Mouse (Mus musculus) midbrain, postnatal 0 days (tissue): ENCODE results near the gene Sectm1b. TPM values are rescaled to one million over a fixed set of nuclear protein-coding genes. Genes with fewer than 3 reads are reported as not detected.

Source experiments
- ATAC-seq: fragments of 200-750 bp; cut with Nextera tagmentation; 2 replicates; pipeline ENCODE4 v1.8.0; 2017; ENCODE audit warnings: moderate number of reproducible peaks, mild to moderate bottlenecking, moderate TSS enrichment, moderate library complexity; ENCODE audit not compliant: low FRiP score
- DNase-seq: peaks from one replicate; pipeline ENCODE4 v3.0.0-alpha.2; 2015; ENCODE audit warnings: low spot score
- H3K27ac ChIP-seq: fragments of 300-500 bp; sonication (generic); 2 replicates; pipeline ENCODE4 v1.5.1; 2014; ENCODE audit warnings: low read depth, mild to moderate bottlenecking, low read length, mixed read lengths
- H3K27me3 ChIP-seq: fragments of 300-500 bp; sonication (generic); 2 replicates; pipeline ENCODE4 v1.6.1; 2014; ENCODE audit warnings: low read length, control low read depth, mixed read lengths; ENCODE audit not compliant: insufficient read depth
- H3K36me3 ChIP-seq: fragments of 300-500 bp; sonication (generic); 2 replicates; pipeline ENCODE4 v1.6.1; 2014; ENCODE audit warnings: low read length, control low read depth, mixed read lengths; ENCODE audit not compliant: insufficient read depth
- H3K4me1 ChIP-seq: fragments of 300-500 bp; sonication (generic); 2 replicates; pipeline ENCODE4 v1.6.1; 2014; ENCODE audit warnings: mild to moderate bottlenecking, control low read depth, antibody characterized with exemption, low read length, mixed read lengths; ENCODE audit not compliant: insufficient read depth
- H3K4me2 ChIP-seq: fragments of 300-500 bp; sonication (generic); 2 replicates; pipeline ENCODE4 v1.6.1; 2014; ENCODE audit warnings: low read depth, mild to moderate bottlenecking, low read length, mixed read lengths; ENCODE audit not compliant: poor library complexity, severe bottlenecking
- H3K4me3 ChIP-seq: fragments of 300-500 bp; sonication (generic); 2 replicates; pipeline ENCODE4 v1.5.1; 2014; ENCODE audit warnings: low read depth, mild to moderate bottlenecking, low read length, moderate library complexity
- H3K9ac ChIP-seq: fragments of 300-500 bp; sonication (generic); replicated peaks from 2 replicates; pipeline ENCODE4 v1.6.1; 2014; ENCODE audit warnings: mild to moderate bottlenecking, low read length, moderate library complexity, mixed read lengths; ENCODE audit not compliant: poor library complexity, severe bottlenecking
- H3K9me3 ChIP-seq: fragments of 300-500 bp; sonication (generic); 2 replicates; pipeline ENCODE4 v1.6.1; 2016; ENCODE audit warnings: low read length, control low read depth
- CTCF ChIP-seq: IDR thresholded peaks from 2 replicates; pipeline ENCODE4 v1.5.1; 2016; ENCODE audit warnings: antibody characterized with exemption, mild to moderate bottlenecking
- WGBS: fragments of 180-500 bp; shearing (Covaris S2); extraction: QIAGEN DNeasy Blood & Tissue Kit; methylation state at CpG from one replicate; pipeline ENCODE4 v1.1.7; 2014; 5-methylcytosine and 5-hydroxymethylcytosine counted together
- polyA plus RNA-seq: library from polyadenylated mRNA; unstranded; fragments of >200 nt; fragmentation: Nextera tagmentation; extraction: Ambion mirVana; gene quantifications from 2 replicates; pipeline ENCODE4 v1.2.1, GENCODE M21; 2015
- total RNA-seq: library from RNA; depleted of rRNA; stranded (reverse); fragments of >200 nt; gene quantifications from 2 replicates; pipeline ENCODE4 v1.2.3, GENCODE M21; 2014

Gene Sectm1b
- total and polyA plus RNA-seq, 2 experiments from 2014 or later = not detected

- ATAC-seq (no peak), DNase-seq (no peak)
- Histone ChIP-seq H3K36me3 (no peaks in the 10 kb centered on the region), H3K4me1 (no peaks in the 10 kb centered on the region), H3K27me3 (no peaks in the 10 kb centered on the region), H3K4me3 (no peak overlapping the region), H3K9me3 (no peaks in the 10 kb centered on the region), H3K4me2 (no peak overlapping the region), H3K27ac (no peak overlapping the region), H3K9ac (no peak overlapping the region)
- 89% methylated on average over 4 of the region's 4 CpGs for WGBS
- no peak for TF ChIP-seq CTCF
Observed at GRCm38 (mm10) chr11:121101124-121101805, 37.9 kb upstream of the Sectm1b start.

GRCm38 (mm10) chr11:121100692-121101091 lies 37.3 kb upstream of the Sectm1b start:
- ATAC-seq = no peak
- no peaks in the 10 kb centered on the region for H3K4me1 ChIP-seq
- TF ChIP-seq CTCF = no peak

GRCm38 (mm10) chr11:121099762-121100161 lies 36.4 kb upstream of the Sectm1b start:
- Histone ChIP-seq H3K9ac (no peak overlapping the region), H3K27me3 (no peaks in the 10 kb centered on the region), H3K9me3 (no peaks in the 10 kb centered on the region), H3K27ac (no peak overlapping the region), H3K4me2 (no peak overlapping the region), H3K4me3 (no peak overlapping the region), H3K36me3 (no peaks in the 10 kb centered on the region), H3K4me1 (no peaks in the 10 kb centered on the region)
- WGBS = 78% methylated on average over 7 of the region's 7 CpGs
- no peak for ATAC-seq
- TF ChIP-seq CTCF = no peak
- no peak for DNase-seq

More at GRCm38 (mm10) chr11:121100692-121101091, 37.3 kb upstream of the Sectm1b start:
- no peak overlapping the region for H3K4me3 ChIP-seq
- no peak overlapping the region for H3K27ac ChIP-seq
- H3K27me3 ChIP-seq = no peaks in the 10 kb centered on the region
- WGBS = 65% methylated on average over 7 of the region's 7 CpGs
- H3K9ac ChIP-seq = no peak overlapping the region
- no peak for DNase-seq
- no peaks in the 10 kb centered on the region for H3K36me3 ChIP-seq
- H3K4me2 ChIP-seq = no peak overlapping the region
- no peaks in the 10 kb centered on the region for H3K9me3 ChIP-seq

- Histone ChIP-seq H3K4me2 (no peak overlapping the region), H3K27ac (no peak overlapping the region), H3K4me1 (no peaks in the 10 kb centered on the region), H3K36me3 (no peaks in the 10 kb centered on the region), H3K4me3 (no peak overlapping the region), H3K9me3 (no peaks in the 10 kb centered on the region), H3K27me3 (no peaks in the 10 kb centered on the region), H3K9ac (no peak overlapping the region)
- no peak for TF ChIP-seq CTCF
- ATAC-seq (no peak), DNase-seq (no peak)
- WGBS = 88% methylated on average over 14 of the region's 14 CpGs
Observed at GRCm38 (mm10) chr11:121092606-121093585, 29.5 kb upstream of the Sectm1b start.

DNA sequence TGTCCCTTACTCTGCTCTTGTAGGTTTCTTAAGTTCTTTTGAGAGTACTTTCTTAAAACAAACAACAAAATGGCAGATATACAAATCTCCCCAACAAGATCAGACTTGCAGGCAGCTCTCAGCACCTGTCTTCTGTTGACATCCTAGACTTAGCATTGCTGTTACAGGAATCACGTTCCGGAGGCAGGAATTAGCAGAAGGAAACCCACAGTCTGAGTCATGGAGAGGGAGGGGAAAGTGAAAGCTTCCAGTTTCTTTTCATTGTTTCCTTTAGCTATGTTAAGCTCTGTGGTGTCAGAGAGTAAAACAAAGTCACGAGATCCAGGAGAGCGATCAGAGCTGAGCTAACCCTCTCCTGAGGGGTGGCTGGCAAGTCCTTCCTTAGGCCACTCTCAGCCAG lies 27.6 kb upstream of the Sectm1b start:
- ATAC-seq (no peak), DNase-seq (no peak)
- H3K27ac ChIP-seq = no peak overlapping the region
- 59% methylated on average over 4 of the region's 4 CpGs for WGBS
- no peaks in the 10 kb centered on the region for H3K36me3 ChIP-seq
- H3K4me3 ChIP-seq = no peak overlapping the region
- no peak overlapping the region for H3K4me2 ChIP-seq
- no peaks in the 10 kb centered on the region for H3K9me3 ChIP-seq
- no peaks in the 10 kb centered on the region for H3K4me1 ChIP-seq
- TF ChIP-seq CTCF = no peak
- H3K27me3 ChIP-seq = no peaks in the 10 kb centered on the region
- H3K9ac ChIP-seq = no peak overlapping the region
